Mouse (Mus musculus): ENCODE data around the gene Ypel2.

Ypel2 gene

GRCm38 (mm10) chr11:86962362-86962761, 31.1 kb downstream of the Ypel2 start:
- DNase-seq (ENCODE audit: low spot score in 2 of 2) = no peak

GRCm38 (mm10) chr11:86961510-86962303, 31.8 kb downstream of the Ypel2 start:
- no peak for DNase-seq (ENCODE audit: low spot score in 2 of 2)

- DNase-seq (ENCODE audit: low spot score in 2 of 2) = no peak
Observed at GRCm38 (mm10) chr11:86960331-86960730, 33.2 kb downstream of the Ypel2 start.

- no peak for DNase-seq (ENCODE audit: low spot score in 2 of 2)
Observed at GRCm38 (mm10) chr11:86958721-86959675, 34.5 kb downstream of the Ypel2 start.

GRCm38 (mm10) chr11:86958182-86958581, 35.3 kb downstream of the Ypel2 start:
- DNase-seq (ENCODE audit: low spot score in 2 of 2) = no peak

GRCm38 (mm10) chr11:86956363-86956762, 37.1 kb downstream of the Ypel2 start:
- DNase-seq (ENCODE audit: low spot score in 2 of 2) = no peak

GRCm38 (mm10) chr11:86954616-86955270, 38.8 kb downstream of the Ypel2 start:
- DNase-seq (ENCODE audit: low spot score in 2 of 2) = no peak

- no peak for DNase-seq (ENCODE audit: low spot score in 2 of 2)
Observed at GRCm38 (mm10) chr11:86953096-86953495, 40.4 kb downstream of the Ypel2 start.

- DNase-seq (ENCODE audit: low spot score in 2 of 2) = no peak
Observed at GRCm38 (mm10) chr11:86952659-86953058, 40.8 kb downstream of the Ypel2 start.

GRCm38 (mm10) chr11:86951672-86952071, 41.8 kb downstream of the Ypel2 start:
- DNase-seq (ENCODE audit: low spot score in 2 of 2) = no peak

GRCm38 (mm10) chr11:86950491-86950890, 43.0 kb downstream of the Ypel2 start:
- no peak for DNase-seq (ENCODE audit: low spot score in 2 of 2)

GRCm38 (mm10) chr11:86949951-86950441, 43.5 kb downstream of the Ypel2 start:
- DNase-seq (ENCODE audit: low spot score in 2 of 2) = no peak

- no peak for DNase-seq (ENCODE audit: low spot score in 2 of 2)
Observed at GRCm38 (mm10) chr11:86946644-86947195, 46.8 kb downstream of the Ypel2 start.

GRCm38 (mm10) chr11:86945933-86946332, 47.6 kb downstream of the Ypel2 start:
- no peak for DNase-seq (ENCODE audit: low spot score in 2 of 2)

GRCm38 (mm10) chr11:86945058-86945457, 48.4 kb downstream of the Ypel2 start:
- DNase-seq (ENCODE audit: low spot score in 2 of 2) = no peak

GRCm38 (mm10) chr11:86944539-86944938, 49.0 kb downstream of the Ypel2 start:
- no peak for DNase-seq (ENCODE audit: low spot score in 2 of 2)

GRCm38 (mm10) chr11:86941904-86942303, 51.6 kb downstream of the Ypel2 start:
- no peak for DNase-seq (ENCODE audit: low spot score in 2 of 2)

- DNase-seq (ENCODE audit: low spot score in 2 of 2) = no peak
Observed at GRCm38 (mm10) chr11:86939503-86939902, 54.0 kb downstream of the Ypel2 start.

- DNase-seq (ENCODE audit: low spot score in 2 of 2) = no peak
Observed at GRCm38 (mm10) chr11:86938551-86938950, 55.0 kb downstream of the Ypel2 start.

- DNase-seq (ENCODE audit: low spot score in 2 of 2) = no peak
Observed at GRCm38 (mm10) chr11:86938108-86938507, 55.4 kb downstream of the Ypel2 start.

- DNase-seq (ENCODE audit: low spot score in 2 of 2) = no peak
Observed at GRCm38 (mm10) chr11:86936938-86937337, 56.6 kb downstream of the Ypel2 start.

GRCm38 (mm10) chr11:86934895-86935294, 58.6 kb downstream of the Ypel2 start:
- DNase-seq (ENCODE audit: low spot score in 2 of 2) = no peak

Data from natural killer cell, adult 2 months (primary cell).